Mouse (Mus musculus) embryonic facial prominence, embryonic 12.5 days (tissue): Measurements from ENCODE around the gene Gnao1. TPM values are rescaled to one million over a fixed set of nuclear protein-coding genes. Genes with fewer than 3 reads are reported as not detected.
A peak's percentile ranks its signal among the peaks of the same experiment; 100 is the strongest.

Experiments used
- ATAC-seq: fragments of 200-750 bp; cut with Nextera tagmentation; 2 replicates; pipeline ENCODE4 v1.8.0; 2017; ENCODE audit not compliant: insufficient number of reproducible peaks, insufficient read depth, low FRiP score, low TSS enrichment
- H3K27ac ChIP-seq: fragments of 300-500 bp; sonication (generic); 2 replicates; pipeline ENCODE4 v1.5.1; 2016; ENCODE audit warnings: mild to moderate bottlenecking
- H3K27me3 ChIP-seq: fragments of 300-500 bp; sonication (generic); 2 replicates; pipeline ENCODE4 v1.6.1; 2016; ENCODE audit warnings: mild to moderate bottlenecking, moderate library complexity
- H3K36me3 ChIP-seq: fragments of 300-500 bp; sonication (generic); 2 replicates; pipeline ENCODE4 v1.6.1; 2016; ENCODE audit warnings: mild to moderate bottlenecking
- H3K4me1 ChIP-seq: fragments of 300-500 bp; sonication (generic); 2 replicates; pipeline ENCODE4 v1.6.1; 2016
- H3K4me2 ChIP-seq: fragments of 300-500 bp; sonication (generic); replicated peaks from 2 replicates; pipeline ENCODE4 v1.6.1; 2016; ENCODE audit warnings: mild to moderate bottlenecking, moderate library complexity
- H3K4me3 ChIP-seq: fragments of 300-500 bp; sonication (generic); 2 replicates; pipeline ENCODE4 v1.5.1; 2016; ENCODE audit warnings: mild to moderate bottlenecking
- H3K9ac ChIP-seq: fragments of 300-500 bp; sonication (generic); 2 replicates; pipeline ENCODE4 v1.6.1; 2016; ENCODE audit warnings: mild to moderate bottlenecking, moderate library complexity
- H3K9me3 ChIP-seq: fragments of 300-500 bp; sonication (generic); 2 replicates; pipeline ENCODE4 v1.6.1; 2016; ENCODE audit warnings: mild to moderate bottlenecking, moderate library complexity
- WGBS: fragments of 180-500 bp; shearing (Covaris S2); methylation state at CpG from one replicate; pipeline ENCODE4 v1.1.7; 2016; 5-methylcytosine and 5-hydroxymethylcytosine counted together
- polyA plus RNA-seq: library from polyadenylated mRNA; unstranded; fragments of >200 nt; fragmentation: Nextera tagmentation; extraction: Ambion mirVana; gene quantifications from 2 replicates; pipeline ENCODE4 v1.2.1, GENCODE M21; 2016

Gene Gnao1
- polyA plus RNA-seq, 1 experiment from 2014 or later = 12.9 TPM

- H3K27ac ChIP-seq = no peak overlapping the region
- H3K4me2 ChIP-seq = no peak overlapping the region
- H3K36me3 ChIP-seq = no peaks in the 10 kb centered on the region
- H3K9me3 ChIP-seq = no peaks in the 10 kb centered on the region
- no peak overlapping the region for H3K4me3 ChIP-seq
- ATAC-seq = no peak
- H3K27me3 ChIP-seq = no peaks in the 10 kb centered on the region
- H3K4me1 ChIP-seq = 0 out of 2 replicates have a peak, but pooled peaks cover 2% of the 10 kb centered on the region
- H3K9ac ChIP-seq = no peak overlapping the region
- 86% methylated on average over 4 of the region's 4 CpGs for WGBS
These were observed 119.5 kb downstream of the Gnao1 start for GRCm38 (mm10) chr8:93929233-93929632.

- no peak overlapping the region for H3K27ac ChIP-seq
- ATAC-seq = no peak
- H3K36me3 ChIP-seq = no peaks in the 10 kb centered on the region
- 86% methylated on average over 6 of the region's 6 CpGs for WGBS
- H3K27me3 ChIP-seq = no peaks in the 10 kb centered on the region
- H3K4me1 ChIP-seq = 0 out of 2 replicates have a peak, but pooled peaks cover 2% of the 10 kb centered on the region
- H3K4me3 ChIP-seq = no peak overlapping the region
- H3K9ac ChIP-seq = no peak overlapping the region
- H3K9me3 ChIP-seq = no peaks in the 10 kb centered on the region
- H3K4me2 ChIP-seq = no peak overlapping the region
These were observed 121.6 kb downstream of the Gnao1 start for GRCm38 (mm10) chr8:93931336-93931735.

- Histone ChIP-seq H3K4me3 (no peak overlapping the region), H3K4me1 (0 out of 2 replicates have a peak, but pooled peaks cover 2% of the 10 kb centered on the region), H3K36me3 (no peaks in the 10 kb centered on the region), H3K9ac (no peak overlapping the region), H3K9me3 (no peaks in the 10 kb centered on the region), H3K4me2 (no peak overlapping the region), H3K27ac (no peak overlapping the region), H3K27me3 (no peaks in the 10 kb centered on the region)
- 0 out of 2 replicates have a peak, but pooled peaks have one; percentile 48 for ATAC-seq
- 26% methylated on average over 6 of the region's 6 CpGs for WGBS
These were observed 123.1 kb downstream of the Gnao1 start for GRCm38 (mm10) chr8:93932873-93933272.

GRCm38 (mm10) chr8:93933288-93933687 lies 123.5 kb downstream of the Gnao1 start:
- Histone ChIP-seq H3K27me3 (no peaks in the 10 kb centered on the region), H3K4me2 (no peak overlapping the region), H3K36me3 (no peaks in the 10 kb centered on the region), H3K27ac (no peak overlapping the region), H3K9me3 (no peaks in the 10 kb centered on the region), H3K9ac (no peak overlapping the region), H3K4me1 (0 out of 2 replicates have a peak, but pooled peaks cover 2% of the 10 kb centered on the region), H3K4me3 (no peak overlapping the region)
- no peak for ATAC-seq
- WGBS = 81% methylated on average over 2 of the region's 2 CpGs

- 85% methylated on average over 3 of the region's 3 CpGs for WGBS
- Histone ChIP-seq H3K4me2 (no peak overlapping the region), H3K27me3 (no peaks in the 10 kb centered on the region), H3K36me3 (no peaks in the 10 kb centered on the region), H3K9me3 (no peaks in the 10 kb centered on the region), H3K4me1 (no peaks in the 10 kb centered on the region), H3K27ac (no peak overlapping the region), H3K9ac (no peak overlapping the region), H3K4me3 (no peak overlapping the region)
- no peak for ATAC-seq
These were observed 128.4 kb downstream of the Gnao1 start for GRCm38 (mm10) chr8:93938193-93938592.

- Histone ChIP-seq H3K4me3 (no peak overlapping the region), H3K4me2 (no peak overlapping the region), H3K9me3 (no peaks in the 10 kb centered on the region), H3K27me3 (no peaks in the 10 kb centered on the region), H3K9ac (no peak overlapping the region), H3K36me3 (no peaks in the 10 kb centered on the region), H3K4me1 (no peaks in the 10 kb centered on the region), H3K27ac (no peak overlapping the region)
- ATAC-seq = no peak
- WGBS = 57% methylated on average over 11 of the region's 11 CpGs
These were observed 131.0 kb downstream of the Gnao1 start for GRCm38 (mm10) chr8:93940542-93941423.

- H3K27me3 ChIP-seq = no peaks in the 10 kb centered on the region
- no peak overlapping the region for H3K4me3 ChIP-seq
- ATAC-seq = no peak
- H3K36me3 ChIP-seq = no peaks in the 10 kb centered on the region
- H3K9ac ChIP-seq = no peak overlapping the region
- H3K27ac ChIP-seq = no peak overlapping the region
- 76% methylated on average over 4 of the region's 4 CpGs for WGBS
- H3K9me3 ChIP-seq = no peaks in the 10 kb centered on the region
- no peaks in the 10 kb centered on the region for H3K4me1 ChIP-seq
- no peak overlapping the region for H3K4me2 ChIP-seq
These were observed 131.9 kb downstream of the Gnao1 start for GRCm38 (mm10) chr8:93941636-93942054.

- no peak for ATAC-seq
- Histone ChIP-seq H3K4me3 (no peak overlapping the region), H3K4me1 (no peaks in the 10 kb centered on the region), H3K9me3 (no peaks in the 10 kb centered on the region), H3K36me3 (no peaks in the 10 kb centered on the region), H3K4me2 (no peak overlapping the region), H3K27me3 (no peaks in the 10 kb centered on the region), H3K9ac (no peak overlapping the region), H3K27ac (no peak overlapping the region)
- WGBS = 74% methylated on average over 4 of the region's 4 CpGs
These were observed 136.0 kb downstream of the Gnao1 start for GRCm38 (mm10) chr8:93945781-93946180.

- Histone ChIP-seq H3K9ac (no peak overlapping the region), H3K4me3 (no peak overlapping the region), H3K4me2 (no peak overlapping the region), H3K4me1 (no peaks in the 10 kb centered on the region), H3K27ac (no peak overlapping the region), H3K36me3 (0 out of 2 replicates have a peak, but pooled peaks cover 2% of the 10 kb centered on the region), H3K27me3 (no peaks in the 10 kb centered on the region), H3K9me3 (no peaks in the 10 kb centered on the region)
- 94% methylated on average over 1 of the region's 1 CpGs for WGBS
- ATAC-seq = no peak
These were observed 136.6 kb downstream of the Gnao1 start for GRCm38 (mm10) chr8:93946397-93946796.

- 83% methylated on average over 14 of the region's 14 CpGs for WGBS
- no peaks in the 10 kb centered on the region for H3K27me3 ChIP-seq
- H3K4me1 ChIP-seq = no peaks in the 10 kb centered on the region
- no peak for ATAC-seq
- no peak overlapping the region for H3K27ac ChIP-seq
- no peaks in the 10 kb centered on the region for H3K9me3 ChIP-seq
- no peak overlapping the region for H3K4me3 ChIP-seq
- 0 out of 2 replicates have a peak, but pooled peaks cover 3% of the 10 kb centered on the region for H3K36me3 ChIP-seq
- no peak overlapping the region for H3K9ac ChIP-seq
- no peak overlapping the region for H3K4me2 ChIP-seq
These were observed 140.4 kb downstream of the Gnao1 start for GRCm38 (mm10) chr8:93950133-93950532.

GRCm38 (mm10) chr8:93952511-93952910 lies 142.7 kb downstream of the Gnao1 start:
- Histone ChIP-seq H3K9ac (no peak overlapping the region), H3K36me3 (0 out of 2 replicates have a peak, but pooled peaks cover 7% of the 10 kb centered on the region)

GRCm38 (mm10) chr8:93958402-93958801 lies 148.6 kb downstream of the Gnao1 start:
- no peak overlapping the region for H3K27ac ChIP-seq
- H3K36me3 ChIP-seq = 0 out of 2 replicates have a peak, but pooled peaks cover 5% of the 10 kb centered on the region
- WGBS = 93% methylated on average over 9 of the region's 9 CpGs
- no peaks in the 10 kb centered on the region for H3K9me3 ChIP-seq
- H3K4me2 ChIP-seq = no peak overlapping the region
- H3K4me1 ChIP-seq = no peaks in the 10 kb centered on the region
- H3K4me3 ChIP-seq = no peak overlapping the region
- H3K9ac ChIP-seq = no peak overlapping the region
- H3K27me3 ChIP-seq = no peaks in the 10 kb centered on the region
- no peak for ATAC-seq

More at GRCm38 (mm10) chr8:93952511-93952910, 142.7 kb downstream of the Gnao1 start:
- H3K4me2 ChIP-seq = no peak overlapping the region
- WGBS = 82% methylated on average over 9 of the region's 9 CpGs
- ATAC-seq = no peak
- H3K4me1 ChIP-seq = no peaks in the 10 kb centered on the region
- no peak overlapping the region for H3K4me3 ChIP-seq
- no peak overlapping the region for H3K27ac ChIP-seq
- H3K9me3 ChIP-seq = no peaks in the 10 kb centered on the region
- H3K27me3 ChIP-seq = no peaks in the 10 kb centered on the region
